Mouse (Mus musculus): ENCODE data around the gene Barx2.
A peak's percentile ranks its signal among the peaks of the same experiment; 100 is the strongest.

Barx2 gene

DNA sequence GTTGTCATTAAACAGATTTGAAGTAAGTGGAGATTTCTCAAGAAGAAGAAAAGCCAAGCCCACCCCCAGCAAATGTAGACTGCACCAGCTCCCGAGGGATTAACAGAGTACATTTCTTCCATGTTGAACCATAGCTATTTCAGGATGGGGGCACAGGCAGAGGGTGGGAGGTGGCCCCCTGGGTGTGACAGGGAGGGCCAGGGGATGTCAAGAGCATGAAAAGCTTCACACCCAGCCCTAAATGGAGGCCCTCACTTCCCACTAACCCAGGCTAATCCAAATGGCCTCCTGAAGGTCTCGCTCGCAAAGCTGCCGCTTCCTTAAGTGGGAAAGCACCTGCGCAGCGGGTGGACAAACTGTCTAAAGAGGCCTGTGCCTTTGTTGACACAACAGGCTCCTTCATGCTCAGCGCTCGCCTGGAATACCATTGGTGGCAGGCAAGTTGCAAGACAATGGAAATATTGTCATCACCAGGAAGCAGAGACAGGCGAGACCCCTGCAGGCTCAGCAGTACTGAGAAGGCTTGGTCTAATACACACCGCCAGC, 18.4 kb downstream of the Barx2 start:
- ATAC-seq (ENCODE audit: insufficient number of reproducible peaks, low FRiP score, low TSS enrichment): no peak

DNA sequence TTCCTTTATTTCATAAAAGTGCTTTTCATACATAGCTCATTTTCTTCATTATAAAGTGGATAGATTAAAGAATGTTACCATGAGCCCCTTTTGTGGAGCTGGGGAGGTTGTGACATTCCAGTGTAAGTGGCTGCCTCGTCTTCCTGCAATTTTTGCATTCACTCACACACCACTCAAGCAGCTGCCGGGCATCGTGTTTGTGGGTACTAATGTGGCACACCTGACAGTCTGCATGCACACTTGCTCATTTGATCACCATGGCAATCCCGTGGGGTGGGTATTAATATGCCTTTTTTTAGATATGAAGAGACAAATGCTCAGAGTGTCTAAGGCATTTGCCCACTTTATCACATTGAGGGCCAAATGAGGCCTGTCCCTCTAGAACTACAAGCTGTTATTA, 24.9 kb downstream of the Barx2 start:
- ATAC-seq (ENCODE audit: insufficient number of reproducible peaks, low FRiP score, low TSS enrichment): no peak

DNA sequence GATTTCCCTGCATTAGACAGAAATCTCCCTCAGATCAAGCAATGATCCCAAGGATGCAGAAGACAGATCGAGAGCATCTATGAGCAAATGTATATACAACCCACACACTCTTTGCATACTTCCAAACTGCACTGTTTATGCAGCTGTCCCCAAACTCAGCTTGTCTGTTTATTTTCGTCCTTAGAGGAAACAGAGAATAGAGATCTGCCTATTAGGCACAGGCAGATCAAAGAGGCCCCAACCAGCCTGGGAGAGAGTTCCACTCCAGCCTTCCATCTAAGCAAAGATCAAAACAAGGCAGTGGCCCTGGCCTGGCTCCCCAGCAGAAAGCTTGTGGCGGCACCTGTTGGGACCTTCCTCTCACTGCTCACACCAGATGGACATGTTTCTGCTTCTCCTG, 27.0 kb downstream of the Barx2 start:
- ATAC-seq (ENCODE audit: insufficient number of reproducible peaks, low FRiP score, low TSS enrichment): no peak

DNA sequence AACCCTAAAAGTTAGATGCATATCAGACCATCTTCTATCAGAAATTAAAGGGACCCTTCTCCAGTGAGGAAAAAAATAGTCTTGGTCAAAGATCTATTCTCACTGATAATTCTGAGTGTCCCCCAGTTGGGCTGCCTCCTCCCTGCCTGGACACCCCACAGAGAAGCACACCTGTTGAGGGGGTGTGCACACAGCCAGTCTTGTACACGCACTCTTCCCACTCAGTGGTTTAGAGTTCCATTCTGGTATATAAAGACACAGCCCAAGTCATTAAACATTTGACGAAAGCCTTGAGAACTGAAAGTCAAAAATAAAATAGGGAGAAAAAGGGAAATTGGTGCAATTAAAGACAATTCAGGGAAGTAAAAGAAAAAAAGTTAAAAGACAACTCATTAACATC, 30.9 kb downstream of the Barx2 start:
- no peak for ATAC-seq (ENCODE audit: insufficient number of reproducible peaks, low FRiP score, low TSS enrichment)

DNA sequence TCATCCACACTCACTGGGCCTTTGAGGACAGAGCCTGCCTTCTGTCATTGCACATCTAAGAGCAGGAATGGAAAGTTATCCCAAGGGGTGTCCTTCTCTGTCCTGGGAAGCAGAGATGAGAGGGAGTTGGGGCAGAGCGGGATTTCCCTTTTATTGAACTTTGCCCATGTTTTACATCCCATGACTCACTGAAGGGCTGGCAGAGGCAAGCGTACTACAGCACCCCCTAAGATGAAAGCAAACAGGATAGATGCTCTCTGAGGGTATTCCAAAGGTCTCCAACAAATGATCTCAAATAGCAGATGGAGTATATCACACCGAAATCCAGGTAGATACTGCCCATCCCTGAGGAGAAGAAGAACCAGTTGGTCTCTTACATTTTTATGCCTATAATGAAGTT, 37.7 kb downstream of the Barx2 start:
- ATAC-seq (ENCODE audit: insufficient number of reproducible peaks, low FRiP score, low TSS enrichment): no peak

DNA sequence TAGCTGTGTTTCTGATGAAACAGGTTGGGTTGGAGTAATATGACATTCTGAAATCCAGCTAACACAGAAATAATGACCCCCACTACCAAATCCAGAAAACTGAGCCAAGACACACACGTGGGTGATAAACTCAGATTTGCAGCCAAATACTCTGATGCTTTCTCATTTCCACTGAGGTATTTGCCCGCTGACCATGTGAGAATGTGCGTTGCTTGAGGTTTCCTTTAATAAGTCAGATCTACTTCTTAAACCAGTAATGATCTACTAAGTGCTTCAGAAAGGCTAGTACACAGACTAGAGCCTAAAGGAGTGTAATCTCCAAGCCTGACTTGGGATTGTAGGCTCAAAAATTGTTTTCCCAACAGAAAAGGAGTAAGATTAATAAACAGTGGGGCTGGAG, 39.0 kb downstream of the Barx2 start:
- no peak for ATAC-seq (ENCODE audit: insufficient number of reproducible peaks, low FRiP score, low TSS enrichment)

DNA sequence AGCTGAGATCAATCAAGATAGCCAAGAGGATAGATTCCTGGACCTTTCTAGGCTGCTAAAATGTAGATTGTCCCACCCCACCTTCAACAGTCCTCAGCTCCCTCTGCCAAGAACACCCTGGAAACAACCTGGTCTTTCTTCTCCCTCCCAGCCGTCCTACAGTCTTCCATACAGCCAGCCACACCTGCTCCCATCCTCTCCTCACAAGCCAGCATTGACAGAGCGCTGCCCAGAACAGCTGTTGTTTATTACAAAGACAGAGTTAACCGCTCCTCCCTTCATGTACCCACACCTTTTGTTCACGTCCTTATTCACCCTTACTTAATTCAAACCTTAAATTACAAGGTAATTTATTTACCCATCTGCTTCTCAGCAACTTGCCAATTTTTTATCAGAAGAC, 41.9 kb downstream of the Barx2 start:
- ATAC-seq (ENCODE audit: insufficient number of reproducible peaks, low FRiP score, low TSS enrichment): no peak

DNA sequence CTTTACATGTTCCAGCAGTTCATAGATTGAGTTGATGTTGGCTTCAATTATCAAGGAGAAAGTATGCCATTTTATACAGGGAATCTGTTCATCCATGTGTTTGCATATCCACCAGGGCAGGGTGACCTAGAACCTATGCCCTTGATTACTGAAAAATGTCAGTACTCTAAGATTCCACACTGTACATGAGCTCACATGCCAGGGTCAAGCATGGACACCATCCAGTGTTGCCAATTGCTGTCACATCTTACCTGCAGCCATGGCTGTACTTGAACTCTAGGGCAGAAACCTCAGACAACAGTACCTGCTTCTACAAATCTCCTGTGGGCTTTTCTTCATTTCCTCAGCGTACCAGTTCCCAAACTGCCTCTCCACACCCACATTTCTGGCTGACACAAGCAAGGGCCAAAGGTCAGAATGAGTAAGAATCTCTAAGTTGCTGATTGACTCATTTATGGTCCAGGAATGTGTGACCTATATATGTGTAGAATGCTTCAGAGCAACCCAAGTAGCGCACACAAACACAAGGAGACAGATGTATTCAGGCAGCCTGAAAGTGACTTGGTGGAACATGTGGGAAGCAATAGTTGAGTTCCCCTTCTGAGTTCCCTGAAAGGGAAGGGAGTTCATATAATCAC, 44.3 kb downstream of the Barx2 start:
- no peak for ATAC-seq (ENCODE audit: insufficient number of reproducible peaks, low FRiP score, low TSS enrichment)

DNA sequence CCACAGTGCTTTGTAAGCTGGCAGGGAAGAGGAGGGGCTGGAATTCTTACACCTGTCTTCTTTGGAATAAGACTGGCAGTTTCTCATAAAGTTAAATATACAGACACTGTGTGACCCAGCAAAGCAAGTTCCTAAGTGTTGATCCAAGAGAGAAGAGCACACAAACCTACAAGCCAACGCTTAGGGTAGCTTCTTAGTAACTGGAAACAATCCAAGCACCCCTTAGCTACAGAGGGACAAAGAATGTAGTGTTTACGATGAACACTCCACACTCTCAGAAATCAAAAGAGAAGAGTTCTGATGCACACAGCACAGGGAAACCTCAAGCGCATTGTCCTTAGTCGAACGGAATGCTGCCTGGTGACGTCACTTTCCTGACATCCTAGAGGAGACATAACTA, 49.4 kb downstream of the Barx2 start:
- no peak for ATAC-seq (ENCODE audit: insufficient number of reproducible peaks, low FRiP score, low TSS enrichment)

DNA sequence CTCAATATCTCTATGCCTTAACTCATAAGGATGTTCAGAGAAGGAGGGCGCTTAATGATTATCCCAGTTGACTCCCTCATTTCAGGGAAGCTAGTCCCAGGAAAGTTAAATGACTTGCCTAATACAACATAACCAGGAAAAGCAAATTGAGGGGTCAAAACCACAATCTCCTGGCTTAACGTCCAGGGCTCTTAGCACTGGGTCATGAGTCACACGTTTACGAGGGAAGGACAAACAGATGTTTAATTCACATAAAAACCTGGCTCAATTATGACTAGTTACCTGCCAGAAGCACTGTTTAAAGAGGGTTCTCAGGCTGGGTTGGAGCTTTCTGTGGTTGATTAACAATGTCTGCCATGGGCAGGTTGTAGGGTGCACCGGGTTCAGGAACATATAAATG, 53.8 kb downstream of the Barx2 start:
- ATAC-seq (ENCODE audit: insufficient number of reproducible peaks, low FRiP score, low TSS enrichment): no peak

DNA sequence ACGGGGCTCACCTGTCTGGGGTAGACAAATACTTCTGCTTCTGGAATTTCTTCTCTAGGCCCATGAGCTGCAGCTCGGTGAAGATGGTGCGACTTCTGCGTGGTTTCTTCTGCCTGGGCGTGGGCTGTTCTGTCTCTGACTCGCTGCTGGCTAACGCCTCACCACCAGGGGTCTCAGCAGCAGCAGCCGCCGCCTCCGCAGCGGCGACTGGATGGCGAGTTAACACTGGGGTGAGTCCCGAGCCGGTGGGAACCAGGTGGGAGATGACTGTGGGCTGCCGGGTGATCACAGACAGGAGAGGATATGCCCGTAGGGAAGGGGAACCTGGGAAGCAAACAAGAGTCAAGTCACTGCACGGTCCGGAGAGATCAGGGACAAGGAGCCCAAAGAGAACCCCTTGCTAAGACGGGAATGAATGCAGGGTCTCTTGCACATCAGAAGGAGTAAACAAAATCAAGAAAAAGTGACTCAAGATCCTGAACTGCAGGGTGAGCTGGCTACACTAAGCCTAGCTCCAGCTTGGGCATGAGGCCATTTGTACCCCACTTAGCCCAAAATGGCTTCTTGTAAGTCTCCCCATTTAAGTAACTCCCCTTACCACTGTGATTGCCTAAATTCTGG, 54.4 kb downstream of the Barx2 start:
- ATAC-seq (ENCODE audit: insufficient number of reproducible peaks, low FRiP score, low TSS enrichment): 0 out of 2 replicates have a peak, but pooled peaks have one; percentile 20

DNA sequence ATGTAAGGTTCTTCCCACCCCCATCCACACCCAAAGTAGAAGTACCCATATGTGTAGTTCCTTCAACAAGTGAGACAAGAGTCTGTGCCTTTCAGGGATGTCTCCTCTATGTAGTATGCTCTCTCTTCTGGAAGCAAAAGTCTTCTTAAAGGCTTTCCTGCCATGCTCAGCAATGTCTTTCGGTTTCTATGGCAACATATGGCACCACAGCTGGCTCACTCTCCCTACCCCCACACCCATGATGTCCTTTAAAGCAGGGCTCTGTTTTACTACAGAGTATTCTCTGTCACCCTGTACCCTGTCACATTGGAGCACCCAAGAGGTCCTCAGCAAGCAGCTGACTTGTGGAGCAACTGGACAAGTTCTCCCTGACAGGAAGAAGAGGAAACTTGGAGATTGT, 55.8 kb downstream of the Barx2 start:
- no peak for ATAC-seq (ENCODE audit: insufficient number of reproducible peaks, low FRiP score, low TSS enrichment)

DNA sequence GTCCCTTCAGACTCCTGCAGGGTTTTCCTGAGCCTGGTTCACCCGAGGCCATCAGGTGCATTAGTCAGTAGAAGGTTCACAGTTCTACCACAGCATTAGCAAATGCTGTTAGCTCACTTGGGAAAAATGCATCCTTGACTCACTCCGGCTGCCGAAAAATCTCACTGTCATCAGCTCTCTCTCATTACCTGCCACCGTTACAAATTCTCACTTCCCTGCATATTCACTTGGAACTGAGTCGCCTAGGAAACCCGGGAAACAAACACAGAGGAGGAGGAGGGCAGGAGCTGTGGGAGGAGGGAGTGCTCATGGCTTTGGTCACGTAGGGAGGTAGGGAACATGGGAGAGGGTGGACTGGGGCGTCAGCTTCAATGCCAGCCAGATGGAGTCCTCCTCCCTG, 56.8 kb downstream of the Barx2 start:
- ATAC-seq (ENCODE audit: insufficient number of reproducible peaks, low FRiP score, low TSS enrichment): no peak

DNA sequence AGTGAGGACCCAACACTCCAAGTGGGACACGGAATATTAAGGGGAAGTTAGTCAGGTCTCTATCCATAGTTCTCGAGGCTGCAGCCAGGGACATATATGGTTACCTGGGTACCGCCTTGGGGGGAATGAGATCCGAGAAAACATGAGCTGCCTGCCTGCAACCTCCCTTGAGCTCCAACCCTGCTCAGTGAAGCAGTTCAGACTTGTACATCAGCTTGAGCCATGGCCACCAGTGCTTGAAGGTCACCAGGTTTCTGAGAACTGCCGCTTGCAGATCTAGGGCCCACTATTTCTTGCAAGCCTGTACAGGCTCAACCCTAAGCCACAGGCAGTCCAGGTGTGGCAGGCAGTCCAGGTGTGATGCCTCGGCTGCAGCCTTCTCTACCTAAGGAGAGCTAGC, 57.6 kb downstream of the Barx2 start:
- ATAC-seq (ENCODE audit: insufficient number of reproducible peaks, low FRiP score, low TSS enrichment): no peak

DNA sequence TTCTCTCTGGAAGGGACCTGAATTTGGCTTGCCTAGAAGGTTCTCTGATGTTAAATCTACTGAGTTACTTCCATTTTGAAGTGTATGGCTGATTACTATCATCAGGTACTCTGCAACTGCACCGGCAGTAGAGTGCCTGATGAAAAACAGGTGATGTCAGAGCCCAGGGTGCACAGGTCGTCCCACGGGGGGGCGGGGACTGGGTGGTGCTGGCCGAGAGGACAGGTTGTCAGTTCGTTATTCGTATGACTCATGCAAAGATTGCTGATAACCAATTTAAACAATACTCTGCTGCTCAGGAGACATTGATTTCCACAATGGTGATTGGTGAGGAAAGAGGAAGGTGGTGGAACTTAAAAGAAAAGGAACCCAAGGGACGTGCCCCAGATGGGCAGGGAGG, 61.6 kb downstream of the Barx2 start:
- ATAC-seq (ENCODE audit: insufficient number of reproducible peaks, low FRiP score, low TSS enrichment): no peak

DNA sequence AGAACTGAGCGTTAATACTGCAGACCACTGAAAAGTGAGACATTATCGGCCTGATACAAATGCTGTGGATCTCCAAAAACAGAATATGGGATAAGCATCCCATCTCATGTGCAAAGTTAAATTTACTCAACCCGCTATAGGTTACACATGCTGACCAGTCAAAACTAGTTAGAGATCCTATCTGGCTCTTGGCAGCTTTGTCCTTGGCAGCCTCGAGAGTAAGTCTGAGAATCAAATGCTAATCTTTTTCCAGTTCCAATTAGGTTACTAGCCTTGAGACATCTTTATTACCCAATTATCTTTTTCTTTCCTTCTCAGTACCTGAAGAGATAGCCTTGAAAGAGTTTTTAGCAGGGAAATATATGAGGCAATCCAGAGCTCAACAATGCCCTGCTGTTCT, 62.6 kb downstream of the Barx2 start:
- ATAC-seq (ENCODE audit: insufficient number of reproducible peaks, low FRiP score, low TSS enrichment): no peak

DNA sequence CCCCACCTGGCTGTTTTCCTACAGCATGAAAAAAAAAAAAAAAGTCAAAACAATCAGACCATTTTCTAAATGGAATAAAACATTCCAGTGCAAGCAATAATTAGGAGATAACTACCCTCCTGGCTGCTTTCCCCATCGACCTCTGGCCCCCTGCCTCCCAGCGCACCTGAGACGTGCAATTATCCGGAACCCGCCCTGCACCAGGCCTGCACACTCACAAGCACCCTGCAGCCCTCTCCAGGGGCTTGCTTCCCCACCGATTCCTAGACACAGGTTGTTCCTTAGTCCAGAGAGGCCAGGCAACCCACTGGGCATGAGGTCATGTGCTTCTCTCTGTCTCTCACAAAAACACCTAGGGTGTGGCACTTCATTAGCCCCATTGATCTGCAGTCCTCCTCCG, 63.9 kb downstream of the Barx2 start:
- ATAC-seq (ENCODE audit: insufficient number of reproducible peaks, low FRiP score, low TSS enrichment): no peak

DNA sequence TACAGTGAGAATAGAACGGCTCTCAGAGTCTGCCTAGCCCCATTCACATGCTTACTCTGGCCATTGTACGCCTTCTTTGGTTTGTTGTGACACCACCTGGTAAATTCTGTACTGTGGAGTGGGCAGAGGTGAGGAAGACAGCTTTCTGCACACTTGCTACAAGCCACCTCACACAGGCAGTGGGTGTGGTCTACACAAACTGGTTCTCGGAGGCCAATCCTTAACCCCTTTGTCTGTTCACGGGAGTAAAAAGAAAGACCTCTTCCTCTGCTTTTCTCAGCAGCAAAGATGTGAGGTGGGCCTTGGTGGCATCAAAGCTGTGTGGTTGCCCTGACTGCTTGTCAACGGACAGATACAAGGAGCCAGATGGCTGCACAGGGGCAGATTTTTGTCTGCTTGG, 68.6 kb downstream of the Barx2 start:
- no peak for ATAC-seq (ENCODE audit: insufficient number of reproducible peaks, low FRiP score, low TSS enrichment)

DNA sequence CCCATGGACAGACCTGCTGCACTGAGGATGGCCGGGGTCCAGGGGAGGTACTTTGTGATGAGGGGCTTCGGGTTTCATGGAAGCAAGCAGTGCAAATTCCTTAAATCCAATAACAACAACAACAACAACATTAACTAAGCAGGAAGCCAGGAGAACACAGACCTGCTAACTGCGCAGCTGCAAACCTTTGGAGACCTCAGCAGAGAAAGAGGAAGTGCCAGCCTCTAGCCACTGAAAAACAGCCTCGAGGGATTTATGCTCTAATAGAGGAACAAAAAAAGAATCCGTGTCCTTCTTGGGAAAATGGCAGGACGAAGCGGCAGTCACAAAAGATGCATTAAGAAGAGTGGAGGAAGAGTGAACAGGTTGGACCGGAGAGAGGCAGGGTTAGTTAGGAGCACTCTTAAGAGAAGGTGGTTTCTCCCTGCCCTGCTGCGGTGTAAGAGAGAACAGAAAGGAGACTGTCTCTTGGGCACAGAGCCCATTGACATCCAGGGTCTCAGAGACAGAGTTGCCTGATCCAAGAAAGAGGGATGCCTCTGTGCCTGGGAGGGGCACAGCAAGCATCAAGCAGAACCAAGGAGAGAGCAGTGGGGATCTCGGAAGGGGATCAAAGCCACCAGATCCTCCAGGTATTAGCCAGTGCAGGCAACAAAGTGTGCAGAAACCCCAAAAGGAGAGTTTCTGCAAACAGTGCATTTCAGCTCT, 72.0 kb downstream of the Barx2 start:
- ATAC-seq (ENCODE audit: insufficient number of reproducible peaks, low FRiP score, low TSS enrichment): no peak

DNA sequence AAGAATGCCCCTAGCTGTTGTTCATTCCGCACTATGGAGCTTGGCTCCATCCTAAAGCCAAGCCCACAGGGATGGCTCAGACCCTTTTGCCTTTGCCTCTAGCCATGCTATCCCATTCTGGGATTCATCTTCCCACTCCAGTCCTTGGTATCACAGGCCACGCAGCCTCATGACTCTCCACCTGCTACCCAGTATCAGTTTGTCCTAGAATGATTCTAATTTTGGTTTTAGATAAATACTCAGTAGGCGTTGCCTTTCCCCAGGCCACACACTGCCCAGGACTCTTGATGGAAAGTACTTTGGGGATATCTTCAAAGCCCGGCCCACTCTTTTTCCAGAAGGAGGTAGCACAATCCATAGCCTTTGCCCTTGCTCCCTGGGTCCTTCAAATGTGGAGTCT, 72.7 kb downstream of the Barx2 start:
- no peak for ATAC-seq (ENCODE audit: insufficient number of reproducible peaks, low FRiP score, low TSS enrichment)

DNA sequence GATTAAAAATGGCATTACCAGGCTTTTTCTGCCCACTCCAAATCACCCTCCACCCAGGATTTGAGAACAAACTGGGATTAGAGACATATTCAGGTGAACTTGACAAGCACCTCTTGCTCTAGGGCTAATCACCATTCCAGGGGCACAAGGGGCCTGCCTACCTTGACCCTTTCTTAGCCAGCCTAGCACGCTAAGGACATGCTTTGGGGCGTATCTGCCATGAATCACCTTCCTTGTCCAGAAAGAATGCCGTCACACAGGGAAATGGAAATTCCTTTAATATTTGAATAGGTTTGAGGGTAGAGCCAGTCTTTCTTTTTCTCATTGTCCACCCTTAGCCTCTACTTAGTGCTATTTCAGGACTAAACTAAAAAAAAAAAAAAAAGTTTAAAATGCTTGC, 73.2 kb downstream of the Barx2 start:
- no peak for ATAC-seq (ENCODE audit: insufficient number of reproducible peaks, low FRiP score, low TSS enrichment)

Measured in cerebellum, adult (tissue).